Mouse (Mus musculus): ENCODE data around the gene Adamtsl1.

- TF ChIP-seq CTCF (IDR thresholded peaks at IDR 0.05; ENCODE audit: borderline replicate concordance, extremely low read depth, insufficient read depth, insufficient read length) (no peak), POLR2A (IDR thresholded peaks at IDR 0.05; ENCODE audit: borderline replicate concordance, extremely low read depth, insufficient read depth, insufficient read length, poor library complexity, severe bottlenecking) (no peak)
These were observed 15.9 kb downstream of the Adamtsl1 start for GRCm38 (mm10) chr4:85529852-85530251.

All from brain, embryonic 14.5 days (tissue).